Mouse (Mus musculus): ENCODE measurements around the gene Abcc4. TPM values are rescaled to one million over a fixed set of nuclear protein-coding genes. Genes with fewer than 3 reads are reported as not detected.
A peak's percentile ranks its signal among the peaks of the same experiment; 100 is the strongest.

The Abcc4 gene
- total and polyA plus RNA-seq, 2 experiments from 2014 or later: 2.4 to 3.6 TPM

- 23% methylated on average over 11 of the region's 11 CpGs for WGBS
Observed at GRCm38 (mm10) chr14:118709736-118710135, 3.7 kb upstream of the Abcc4 start.

GRCm38 (mm10) chr14:118708126-118708525 lies 2.1 kb upstream of the Abcc4 start:
- Histone ChIP-seq H3K4me1 (ENCODE audit: insufficient read depth, low read length) (peaks cover 6% of the 10 kb centered on the region; the same call in 1 of the 2 replicates), H3K36me3 (ENCODE audit: insufficient read depth, low read length) (no peaks in the 10 kb centered on the region), H3K9ac (replicated peaks; ENCODE audit: low read length, poor library complexity, severe bottlenecking) (no peak overlapping the region), H3K4me3 (ENCODE audit: low read depth, low read length) (no peak overlapping the region), H3K4me2 (ENCODE audit: low read depth, low read length, poor library complexity, severe bottlenecking) (no peak overlapping the region), H3K27ac (ENCODE audit: low read depth, low read length) (no peak overlapping the region), H3K9me3 (ENCODE audit: low read length) (no peaks in the 10 kb centered on the region), H3K27me3 (ENCODE audit: insufficient read depth, low read length) (peaks cover 8% of the 10 kb centered on the region; the same call in 1 of the 2 replicates)
- DNase-seq (ENCODE audit: low spot score) (no peak), ATAC-seq (ENCODE audit: low FRiP score) (no peak)
- WGBS: 80% methylated on average over 5 of the region's 5 CpGs
- TF ChIP-seq CTCF (IDR thresholded peaks at IDR 0.05): no peak

More at GRCm38 (mm10) chr14:118709736-118710135, 3.7 kb upstream of the Abcc4 start:
- peaks cover under 1% of the 10 kb centered on the region; the same call in 1 of the 2 replicates for H3K27me3 ChIP-seq (ENCODE audit: insufficient read depth, low read length)
- no peak overlapping the region for H3K9ac ChIP-seq (replicated peaks; ENCODE audit: low read length, poor library complexity, severe bottlenecking)
- DNase-seq (ENCODE audit: low spot score): peak; percentile 88
- H3K9me3 ChIP-seq (ENCODE audit: low read length): no peaks in the 10 kb centered on the region
- no peak overlapping the region for H3K4me3 ChIP-seq (ENCODE audit: low read depth, low read length)
- no peak overlapping the region for H3K4me2 ChIP-seq (ENCODE audit: low read depth, low read length, poor library complexity, severe bottlenecking)
- 0 out of 2 replicates have a peak, but pooled peaks have one; percentile 55 for ATAC-seq (ENCODE audit: low FRiP score)
- H3K36me3 ChIP-seq (ENCODE audit: insufficient read depth, low read length): no peaks in the 10 kb centered on the region
- no peak overlapping the region for H3K27ac ChIP-seq (ENCODE audit: low read depth, low read length)
- peaks cover 8% of the 10 kb centered on the region; the same call in 1 of the 2 replicates for H3K4me1 ChIP-seq (ENCODE audit: insufficient read depth, low read length)
- TF ChIP-seq CTCF (IDR thresholded peaks at IDR 0.05): peak; percentile 77

DNA sequence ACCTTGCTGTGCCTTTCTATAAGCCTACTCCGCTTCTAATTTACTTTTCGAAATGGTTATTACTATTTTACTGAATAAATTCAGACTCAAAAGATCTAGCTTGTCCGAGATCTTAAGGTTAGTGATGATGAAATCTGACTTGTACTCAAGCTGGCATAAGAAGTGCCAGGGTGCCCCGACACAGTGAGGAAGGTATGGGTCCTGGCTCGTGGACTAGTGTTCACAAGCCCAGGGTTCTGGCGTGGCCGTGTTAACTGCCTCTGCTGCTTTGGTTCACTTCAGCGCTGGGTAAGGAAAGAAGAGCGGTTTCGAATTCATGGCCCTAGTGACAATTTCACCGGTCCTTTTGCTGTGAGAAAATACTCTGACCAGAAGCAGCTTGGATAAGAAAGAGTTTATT lies 943 bp upstream of the Abcc4 start:
- Histone ChIP-seq H3K4me2 (ENCODE audit: low read depth, low read length, poor library complexity, severe bottlenecking) (peak overlapping the region; percentile 98), H3K4me3 (ENCODE audit: low read depth, low read length) (peak overlapping the region; percentile 68)
- WGBS: 82% methylated on average over 11 of the region's 11 CpGs

DNA sequence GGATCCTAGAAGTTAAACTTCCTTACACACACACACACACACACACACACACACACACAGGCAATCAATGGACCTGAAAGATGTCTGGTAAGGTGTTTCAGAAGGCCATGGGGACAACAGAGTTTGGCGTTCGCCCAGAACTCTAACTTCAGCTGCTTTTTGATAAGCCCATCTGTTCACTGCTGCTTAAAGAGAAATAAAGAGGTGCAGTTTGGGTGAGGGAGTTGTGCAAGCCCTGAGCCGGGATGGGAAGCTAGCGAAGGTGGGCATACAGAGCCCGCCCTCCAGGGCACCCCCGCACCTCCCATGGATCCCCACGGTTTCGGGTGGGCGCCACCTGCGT lies 583 bp downstream of the Abcc4 start:
- Histone ChIP-seq H3K9ac (replicated peaks; ENCODE audit: low read length, poor library complexity, severe bottlenecking) (peak overlapping the region; percentile 62), H3K36me3 (ENCODE audit: insufficient read depth, low read length) (no peaks in the 10 kb centered on the region), H3K27ac (ENCODE audit: low read depth, low read length) (0 out of 2 replicates have a peak overlapping the region, but pooled peaks have one; percentile 32), H3K4me3 (ENCODE audit: low read depth, low read length) (peak overlapping the region; percentile 68), H3K4me1 (ENCODE audit: insufficient read depth, low read length) (peaks cover 3% of the 10 kb centered on the region; the same call in 1 of the 2 replicates), H3K9me3 (ENCODE audit: low read length) (no peaks in the 10 kb centered on the region), H3K27me3 (ENCODE audit: insufficient read depth, low read length) (peaks cover 8% of the 10 kb centered on the region; the same call in 1 of the 2 replicates), H3K4me2 (ENCODE audit: low read depth, low read length, poor library complexity, severe bottlenecking) (peak overlapping the region; percentile 98)
- TF ChIP-seq CTCF (IDR thresholded peaks at IDR 0.05): no peak
- DNase-seq (ENCODE audit: low spot score) (no peak), ATAC-seq (ENCODE audit: low FRiP score) (no peak)
- WGBS: 2% methylated on average over 10 of the region's 10 CpGs

More for the DNA sequence above, 943 bp upstream of the Abcc4 start:
- no peak overlapping the region for H3K9ac ChIP-seq (replicated peaks; ENCODE audit: low read length, poor library complexity, severe bottlenecking)
- TF ChIP-seq CTCF (IDR thresholded peaks at IDR 0.05): no peak
- no peaks in the 10 kb centered on the region for H3K9me3 ChIP-seq (ENCODE audit: low read length)
- H3K36me3 ChIP-seq (ENCODE audit: insufficient read depth, low read length): no peaks in the 10 kb centered on the region
- no peak for DNase-seq (ENCODE audit: low spot score)
- H3K27ac ChIP-seq (ENCODE audit: low read depth, low read length): no peak overlapping the region
- peaks cover 8% of the 10 kb centered on the region; the same call in 1 of the 2 replicates for H3K27me3 ChIP-seq (ENCODE audit: insufficient read depth, low read length)
- no peak for ATAC-seq (ENCODE audit: low FRiP score)
- H3K4me1 ChIP-seq (ENCODE audit: insufficient read depth, low read length): peaks cover 3% of the 10 kb centered on the region; the same call in 1 of the 2 replicates

DNA sequence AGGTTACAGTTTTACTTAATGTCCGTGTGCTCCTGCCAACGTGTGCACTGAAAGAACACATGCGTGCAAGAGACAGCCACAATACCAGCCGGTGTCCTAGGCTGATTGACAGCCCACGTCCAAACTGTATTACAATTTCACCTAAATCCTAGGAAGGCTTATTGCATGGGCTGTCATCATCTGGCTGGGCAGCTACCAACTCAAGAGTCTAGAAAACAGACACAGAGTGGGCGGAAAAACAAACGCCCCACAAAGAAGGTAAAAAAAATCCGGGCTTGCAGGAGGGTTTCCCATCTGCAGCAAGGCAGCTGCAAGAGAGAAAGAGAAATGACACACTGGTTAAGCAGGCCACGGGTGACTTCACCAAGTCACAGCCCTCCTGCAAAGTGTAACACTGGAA lies 2.7 kb downstream of the Abcc4 start:
- Histone ChIP-seq H3K36me3 (ENCODE audit: insufficient read depth, low read length) (no peaks in the 10 kb centered on the region), H3K27me3 (ENCODE audit: insufficient read depth, low read length) (peaks cover 8% of the 10 kb centered on the region; the same call in 1 of the 2 replicates), H3K27ac (ENCODE audit: low read depth, low read length) (no peak overlapping the region), H3K4me3 (ENCODE audit: low read depth, low read length) (no peak overlapping the region), H3K4me2 (ENCODE audit: low read depth, low read length, poor library complexity, severe bottlenecking) (no peak overlapping the region), H3K4me1 (ENCODE audit: insufficient read depth, low read length) (no peaks in the 10 kb centered on the region), H3K9me3 (ENCODE audit: low read length) (no peaks in the 10 kb centered on the region), H3K9ac (replicated peaks; ENCODE audit: low read length, poor library complexity, severe bottlenecking) (no peak overlapping the region)
- TF ChIP-seq CTCF (IDR thresholded peaks at IDR 0.05): no peak
- 75% methylated on average over 9 of the region's 9 CpGs for WGBS
- no peak for DNase-seq (ENCODE audit: low spot score)
- ATAC-seq (ENCODE audit: low FRiP score): no peak

DNA sequence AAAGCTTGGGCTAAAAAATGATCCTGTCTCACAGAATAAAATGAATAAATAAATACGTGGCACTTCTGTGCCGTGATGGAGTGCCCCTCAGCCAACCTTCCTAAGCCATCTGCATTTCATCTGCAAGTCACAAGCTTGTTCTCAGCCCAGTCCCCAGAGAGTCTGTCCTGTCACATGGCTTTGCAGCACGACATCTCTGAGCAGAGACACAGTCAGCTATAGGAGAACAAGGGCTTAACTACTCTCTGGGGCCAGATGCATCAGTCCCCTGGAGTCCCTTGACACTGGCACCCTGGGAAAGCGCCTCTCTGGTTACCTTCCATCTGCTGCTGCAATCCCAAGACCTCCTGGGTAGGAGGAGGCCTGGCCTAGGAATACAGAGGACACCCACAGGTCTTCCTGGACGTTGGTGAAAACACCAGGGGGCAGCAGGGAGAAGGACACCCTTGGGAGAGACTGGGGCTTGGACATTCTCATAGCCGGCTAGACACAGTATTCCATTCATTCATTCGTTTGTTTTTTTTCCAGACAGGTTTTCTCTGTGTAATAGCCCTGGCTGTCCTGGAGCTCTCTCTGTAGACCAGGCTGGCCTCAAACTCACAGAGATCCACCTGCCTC lies 3.9 kb downstream of the Abcc4 start:
- 53% methylated on average over 7 of the region's 7 CpGs for WGBS
- Histone ChIP-seq H3K27ac (ENCODE audit: low read depth, low read length) (no peak overlapping the region), H3K4me1 (ENCODE audit: insufficient read depth, low read length) (no peaks in the 10 kb centered on the region), H3K27me3 (ENCODE audit: insufficient read depth, low read length) (peaks cover 8% of the 10 kb centered on the region; the same call in 1 of the 2 replicates), H3K9me3 (ENCODE audit: low read length) (no peaks in the 10 kb centered on the region), H3K4me2 (ENCODE audit: low read depth, low read length, poor library complexity, severe bottlenecking) (no peak overlapping the region), H3K4me3 (ENCODE audit: low read depth, low read length) (no peak overlapping the region), H3K36me3 (ENCODE audit: insufficient read depth, low read length) (no peaks in the 10 kb centered on the region), H3K9ac (replicated peaks; ENCODE audit: low read length, poor library complexity, severe bottlenecking) (no peak overlapping the region)
- DNase-seq (ENCODE audit: low spot score) (no peak), ATAC-seq (ENCODE audit: low FRiP score) (no peak)
- peak; percentile 41 for TF ChIP-seq CTCF (IDR thresholded peaks at IDR 0.05)

Data from midbrain, postnatal 0 days (tissue).